Comparison of ENCODE assay signal across 27 mouse cellular contexts in genomic region chr5:35956268-35956667, GRCm38 (mm10).
"Had no signal": no experiment of that assay in that cellular context is flagged by ENCODE, and none has a peak within 500 bp of the region (broad histone marks: within the 10 kb centered on the region; RNA-seq: fewer than 3 reads in every experiment).

No protein-coding gene starts in this region.

- H3K4me3 ChIP-seq: embryonic facial prominence, embryonic 10.5 days; embryonic facial prominence, embryonic 12.5 days; embryonic facial prominence, embryonic 13.5 days; embryonic facial prominence, embryonic 15.5 days; erythroblast, embryonic 14.5 days; forebrain, embryonic 10.5 days; forebrain, embryonic 12.5 days; forebrain, embryonic 13.5 days; forebrain, embryonic 15.5 days; gastrocnemius, adult 2 months had no signal

- DNase-seq: cerebellum, adult 2 months; cerebellum, adult 8-10 months; cerebellum, adult 9-10 months; cerebellum, adult 9-11 months; cerebellum, postnatal 10 days; cerebellum, postnatal 14 days; cerebellum, postnatal 25 days; cerebellum, postnatal 36 days; embryo, embryonic 11 days; forebrain, postnatal 0 days; gastrocnemius, adult 2 months; gastrocnemius, postnatal 10 days; gastrocnemius, postnatal 14 days; gastrocnemius, postnatal 25 days; heart, adult 11 months; heart, adult 18-20 months had no signal

- ATAC-seq: forebrain, embryonic 13.5 days; forebrain, embryonic 14.5 days; forebrain, embryonic 15.5 days; forebrain, embryonic 16.5 days; forebrain, postnatal 0 days had no signal

- H3K27me3 ChIP-seq: embryonic facial prominence, embryonic 12.5 days; embryonic facial prominence, embryonic 13.5 days; embryonic facial prominence, embryonic 15.5 days; forebrain, embryonic 12.5 days; forebrain, embryonic 13.5 days; forebrain, embryonic 15.5 days had no signal

- H3K4me2 ChIP-seq: embryonic facial prominence, embryonic 12.5 days; embryonic facial prominence, embryonic 13.5 days; embryonic facial prominence, embryonic 15.5 days; forebrain, embryonic 12.5 days; forebrain, embryonic 13.5 days; forebrain, embryonic 15.5 days had no signal

- H3K9me3 ChIP-seq: embryonic facial prominence, embryonic 10.5 days; embryonic facial prominence, embryonic 12.5 days; embryonic facial prominence, embryonic 13.5 days; embryonic facial prominence, embryonic 15.5 days; forebrain, embryonic 10.5 days; forebrain, embryonic 12.5 days; forebrain, embryonic 13.5 days; forebrain, embryonic 15.5 days had no signal

- H3K27ac ChIP-seq: embryonic facial prominence, embryonic 10.5 days; embryonic facial prominence, embryonic 12.5 days; embryonic facial prominence, embryonic 13.5 days; embryonic facial prominence, embryonic 15.5 days; forebrain, embryonic 10.5 days; forebrain, embryonic 12.5 days; forebrain, embryonic 13.5 days; forebrain, embryonic 15.5 days; gastrocnemius, adult 2 months had no signal

- H3K9ac ChIP-seq: embryonic facial prominence, embryonic 12.5 days; embryonic facial prominence, embryonic 13.5 days; embryonic facial prominence, embryonic 15.5 days; forebrain, embryonic 12.5 days; forebrain, embryonic 13.5 days; forebrain, embryonic 15.5 days; forebrain, postnatal 0 days had no signal
